In genomic region chr7:111210282-111210681, GRCm38 (mm10) we compare ENCODE assay signal across 29 mouse cellular contexts.
DNase-seq lines count a peak whose midpoint lies in the region; ATAC-seq and TF ChIP-seq lines count a peak whose summit lies in the region.
"Had no signal": no experiment of that assay in that cellular context is flagged by ENCODE, and none has a peak within 500 bp of the region (broad histone marks: within the 10 kb centered on the region; RNA-seq: fewer than 3 reads in every experiment).

No protein-coding gene starts in this region.

- no peak overlapping the region for H3K4me3 ChIP-seq in forebrain, postnatal 0 days (ENCODE audit: low read depth, low read length)
- H3K4me3 ChIP-seq in forebrain, embryonic 11.5 days (ENCODE audit: low read depth, low read length), result no peak overlapping the region
- H3K4me3 ChIP-seq in hindbrain, embryonic 13.5 days, result no peak overlapping the region
- H3K4me3 ChIP-seq in hindbrain, embryonic 11.5 days (ENCODE audit: low read depth, low read length), result no peak overlapping the region
- H3K4me3 ChIP-seq: embryonic facial prominence, embryonic 12.5 days; embryonic facial prominence, embryonic 15.5 days; forebrain, embryonic 15.5 days; gastrocnemius, adult 2 months; heart, embryonic 15.5 days; hindbrain, embryonic 10.5 days had no signal

- ATAC-seq in forebrain, postnatal 0 days, result peak; percentile 42
- ATAC-seq in forebrain, embryonic 11.5 days (replicated peaks; ENCODE audit: low FRiP score), result no peak
- ATAC-seq in hindbrain, embryonic 13.5 days (ENCODE audit: low FRiP score), result no peak
- no peak for ATAC-seq in hindbrain, embryonic 11.5 days (ENCODE audit: low FRiP score)
- ATAC-seq: activated CD4-positive, CD25-positive, alpha-beta regulatory T cell, adult 4 months; CD4-positive, CD25-positive, alpha-beta regulatory T cell, adult 4 months; forebrain, embryonic 15.5 days; hindbrain, embryonic 16.5 days; inflammation-experienced regulatory T-cells, adult 6 months; intestine, embryonic 16.5 days had no signal

- TF ChIP-seq CTCF in forebrain, postnatal 0 days (IDR thresholded peaks at IDR 0.05; ENCODE audit: low read depth), result no peak
- no peak for TF ChIP-seq CTCF in brain, embryonic 14.5 days (IDR thresholded peaks at IDR 0.05; ENCODE audit: borderline replicate concordance, extremely low read depth, insufficient read depth, insufficient read length)

- H3K4me2 ChIP-seq in forebrain, postnatal 0 days (ENCODE audit: low read depth), result no peak overlapping the region
- H3K4me2 ChIP-seq in forebrain, embryonic 11.5 days (ENCODE audit: low read depth, low read length, severe bottlenecking), result no peak overlapping the region
- no peak overlapping the region for H3K4me2 ChIP-seq in hindbrain, embryonic 13.5 days
- H3K4me2 ChIP-seq in hindbrain, embryonic 11.5 days (replicated peaks; ENCODE audit: low read depth, low read length), result no peak overlapping the region
- H3K4me2 ChIP-seq: embryonic facial prominence, embryonic 12.5 days; embryonic facial prominence, embryonic 15.5 days; forebrain, embryonic 15.5 days; heart, embryonic 11.5 days; heart, embryonic 15.5 days had no signal

- no peak for TF ChIP-seq POLR2A in brain, embryonic 14.5 days (IDR thresholded peaks at IDR 0.05; ENCODE audit: borderline replicate concordance, extremely low read depth, insufficient read depth, insufficient read length, poor library complexity, severe bottlenecking)

- no peak overlapping the region for H3K9ac ChIP-seq in forebrain, postnatal 0 days
- H3K9ac ChIP-seq in forebrain, embryonic 11.5 days (ENCODE audit: low read length), result no peak overlapping the region
- no peak overlapping the region for H3K9ac ChIP-seq in hindbrain, embryonic 13.5 days
- no peak overlapping the region for H3K9ac ChIP-seq in hindbrain, embryonic 11.5 days (ENCODE audit: low read depth, low read length)
- H3K9ac ChIP-seq: embryonic facial prominence, embryonic 12.5 days; embryonic facial prominence, embryonic 15.5 days; forebrain, embryonic 15.5 days; heart, embryonic 15.5 days had no signal

- no peaks in the 10 kb centered on the region for H3K9me3 ChIP-seq in forebrain, postnatal 0 days (ENCODE audit: low read length)
- no peaks in the 10 kb centered on the region for H3K9me3 ChIP-seq in forebrain, embryonic 11.5 days (ENCODE audit: control insufficient read depth, low read length)
- H3K9me3 ChIP-seq in hindbrain, embryonic 13.5 days, result no peaks in the 10 kb centered on the region
- H3K9me3 ChIP-seq in hindbrain, embryonic 11.5 days (ENCODE audit: control insufficient read depth, low read length), result no peaks in the 10 kb centered on the region
- H3K9me3 ChIP-seq: embryonic facial prominence, embryonic 12.5 days; embryonic facial prominence, embryonic 15.5 days; forebrain, embryonic 15.5 days; heart, embryonic 15.5 days; hindbrain, embryonic 10.5 days had no signal

- no peak for DNase-seq in forebrain, postnatal 0 days
- DNase-seq in forebrain, embryonic 11.5 days (ENCODE audit: low spot score), result no peak
- DNase-seq in hindbrain, embryonic 11.5 days (ENCODE audit: low spot score), result no peak
- peak; percentile 51 for DNase-seq in MN1 (ENCODE audit: low spot score)
- DNase-seq in brain, embryonic 14.5 days (ENCODE audit: low read depth), result peak; percentile 14
- no peak for DNase-seq in cerebellum, adult 9-10 months
- DNase-seq: adrenal gland, adult 8-10 months; adrenal gland, postnatal 25 days; cerebellum, adult 18-20 months; cerebellum, adult 9-11 months; cerebellum, postnatal 25 days; gastrocnemius, adult 2 months; gastrocnemius, postnatal 25 days; heart, postnatal 10 days; heart, postnatal 36 days; kidney, adult 18-20 months; kidney, adult 9 months had no signal

- H3K27me3 ChIP-seq in forebrain, postnatal 0 days (ENCODE audit: insufficient read depth, low read length), result no peaks in the 10 kb centered on the region
- H3K27me3 ChIP-seq in forebrain, embryonic 11.5 days (ENCODE audit: control insufficient read depth, insufficient read depth, low read length), result no peaks in the 10 kb centered on the region
- H3K27me3 ChIP-seq in hindbrain, embryonic 13.5 days, result no peaks in the 10 kb centered on the region
- no peaks in the 10 kb centered on the region for H3K27me3 ChIP-seq in hindbrain, embryonic 11.5 days (ENCODE audit: control insufficient read depth, insufficient read depth, low read length)
- H3K27me3 ChIP-seq: embryonic facial prominence, embryonic 12.5 days; embryonic facial prominence, embryonic 15.5 days; forebrain, embryonic 15.5 days; heart, embryonic 15.5 days had no signal

- H3K4me1 ChIP-seq in forebrain, postnatal 0 days (ENCODE audit: insufficient read depth), result no peaks in the 10 kb centered on the region
- no peaks in the 10 kb centered on the region for H3K4me1 ChIP-seq in forebrain, embryonic 11.5 days (replicated peaks; ENCODE audit: control insufficient read depth, insufficient read depth, low read length)
- H3K4me1 ChIP-seq in hindbrain, embryonic 13.5 days (replicated peaks), result peaks cover 23% of the 10 kb centered on the region
- H3K4me1 ChIP-seq in hindbrain, embryonic 11.5 days (replicated peaks; ENCODE audit: control insufficient read depth, insufficient read depth, low read length), result no peaks in the 10 kb centered on the region
- H3K4me1 ChIP-seq: embryonic facial prominence, embryonic 12.5 days; heart, embryonic 15.5 days had no signal

- 61% methylated on average over 8 of the region's 8 CpGs for WGBS in forebrain, postnatal 0 days
- WGBS in forebrain, embryonic 11.5 days, result 79% methylated on average over 8 of the region's 8 CpGs
- WGBS in hindbrain, embryonic 13.5 days, result 73% methylated on average over 8 of the region's 8 CpGs
- 81% methylated on average over 8 of the region's 8 CpGs for WGBS in hindbrain, embryonic 11.5 days

- H3K36me3 ChIP-seq in forebrain, postnatal 0 days (ENCODE audit: insufficient read depth), result no peaks in the 10 kb centered on the region
- no peaks in the 10 kb centered on the region for H3K36me3 ChIP-seq in forebrain, embryonic 11.5 days (ENCODE audit: control insufficient read depth, insufficient read depth, low read length)
- no peaks in the 10 kb centered on the region for H3K36me3 ChIP-seq in hindbrain, embryonic 13.5 days
- no peaks in the 10 kb centered on the region for H3K36me3 ChIP-seq in hindbrain, embryonic 11.5 days (ENCODE audit: control insufficient read depth, insufficient read depth, low read length)
- H3K36me3 ChIP-seq: embryonic facial prominence, embryonic 12.5 days; embryonic facial prominence, embryonic 15.5 days; forebrain, embryonic 15.5 days; heart, embryonic 15.5 days; hindbrain, embryonic 10.5 days had no signal

- H3K27ac ChIP-seq in forebrain, postnatal 0 days (ENCODE audit: low read depth, low read length), result no peak overlapping the region
- H3K27ac ChIP-seq in forebrain, embryonic 11.5 days (ENCODE audit: low read depth, low read length), result no peak overlapping the region
- peak overlapping the region; percentile 62 for H3K27ac ChIP-seq in hindbrain, embryonic 13.5 days
- no peak overlapping the region for H3K27ac ChIP-seq in hindbrain, embryonic 11.5 days (ENCODE audit: low read depth, low read length)
- H3K27ac ChIP-seq: embryonic facial prominence, embryonic 12.5 days; embryonic facial prominence, embryonic 15.5 days; forebrain, embryonic 15.5 days; gastrocnemius, adult 2 months; heart, embryonic 15.5 days; hindbrain, embryonic 10.5 days had no signal

Comparison
In these comparisons a context has a peak if more than half of its experiments do, and no peak if none do; other contexts are left out.
1. DNase-seq: peak in MN1 (single experiment) and brain, embryonic 14.5 days (single experiment); none in forebrain, postnatal 0 days (single experiment), forebrain, embryonic 11.5 days (single experiment), hindbrain, embryonic 11.5 days (single experiment) and cerebellum, adult 9-10 months (single experiment).